Mouse (Mus musculus) urinary bladder, postnatal 25 days (tissue): ENCODE measurements at regions not wholly inside any gene's neighbourhood (a gene's known extent, or its start where the extent isn't known, plus 50 kb on each side); places are given as distances from the start of the nearest gene placed in this dataset.

Experiments used
- DNase-seq: peaks from one replicate; pipeline ENCODE4 v3.0.0; 2022; ENCODE audit warnings: low spot score

DNA sequence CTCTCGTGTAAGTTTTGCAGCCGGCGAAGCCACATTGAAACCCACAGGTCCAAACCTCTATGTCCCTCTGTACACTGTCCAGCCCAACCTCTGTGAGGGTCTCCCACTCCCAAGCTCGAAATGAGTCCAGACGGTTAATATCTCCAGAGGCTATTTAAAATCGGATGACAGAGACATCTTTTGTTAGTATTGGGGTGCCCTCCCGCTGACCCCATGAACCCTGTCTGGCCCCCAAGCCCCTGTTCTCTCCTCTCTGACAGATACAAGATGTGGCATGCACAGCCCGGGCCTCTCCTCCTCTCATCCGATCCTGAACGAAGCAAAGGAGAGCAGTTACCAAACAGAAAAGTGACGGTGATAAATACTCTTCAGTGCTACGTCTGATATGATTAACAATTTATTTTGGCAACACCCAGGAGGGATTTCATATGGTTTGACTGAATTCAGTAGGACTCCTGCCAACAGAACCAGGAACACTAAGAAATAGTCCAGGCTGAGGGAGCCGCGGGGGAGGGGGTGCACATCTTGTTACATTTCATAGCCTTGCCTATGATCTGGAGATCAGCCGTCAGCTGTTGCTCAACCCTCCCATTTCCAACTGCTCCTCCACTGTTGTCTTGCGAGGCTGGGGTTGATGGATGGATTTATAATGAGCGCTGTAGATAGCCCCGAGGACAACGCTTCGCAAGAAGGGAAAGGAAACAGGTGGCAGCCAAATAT, 266.6 kb upstream of the Klf3 start:
- peak; percentile 28 for DNase-seq

DNA sequence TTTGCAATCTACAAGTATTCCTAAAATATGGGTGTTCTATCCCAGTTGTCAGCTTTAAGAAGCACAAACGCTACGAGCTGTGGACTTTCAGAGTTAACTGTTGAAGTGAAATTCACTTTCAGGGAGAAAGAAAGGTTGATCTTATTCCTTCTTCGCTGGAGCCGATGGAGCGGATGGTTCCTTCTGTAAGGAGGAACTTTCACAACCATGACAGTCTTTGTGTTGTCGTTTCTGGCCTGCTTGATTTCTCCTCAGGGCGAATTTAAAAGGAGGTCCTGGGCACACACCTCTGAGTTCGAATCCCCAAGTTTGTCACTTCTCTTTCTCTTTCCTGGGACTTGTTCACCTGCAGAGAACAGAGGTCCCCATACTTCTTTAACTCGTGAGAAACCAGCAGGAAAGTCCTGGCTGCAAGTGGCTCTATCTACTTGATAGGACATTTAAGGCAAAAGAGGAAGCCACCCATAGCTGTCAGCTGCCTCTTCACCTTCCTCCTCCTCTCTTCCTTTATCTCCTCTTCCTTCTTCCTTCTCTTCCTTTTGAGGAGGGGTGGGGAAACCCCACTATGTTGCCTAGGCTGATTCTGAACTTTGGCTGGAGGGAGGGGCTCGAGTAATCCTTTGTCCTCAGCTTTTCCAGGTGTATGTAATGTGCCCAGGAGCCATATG, 265.9 kb upstream of the Klf3 start:
- no peak for DNase-seq

DNA sequence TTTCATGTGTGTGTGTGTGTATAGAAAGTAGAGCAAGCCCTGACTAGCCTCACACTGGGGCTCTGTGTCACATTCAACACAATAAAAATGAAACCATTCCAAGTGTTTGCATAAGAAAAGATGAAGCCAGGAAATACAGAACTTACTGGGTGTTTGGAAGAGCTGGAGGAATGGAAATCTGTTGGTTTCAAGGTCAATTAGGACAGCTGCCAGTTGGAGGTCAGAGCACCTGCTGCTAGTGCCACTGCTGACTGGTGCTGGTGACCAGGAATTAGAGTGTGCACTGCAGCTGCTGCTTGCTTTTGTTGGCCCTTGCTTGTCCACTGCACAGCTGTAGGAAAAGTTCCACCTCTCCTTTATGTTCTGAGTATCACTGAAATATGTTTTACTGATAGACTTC, 261.4 kb upstream of the Klf3 start:
- DNase-seq = no peak

DNA sequence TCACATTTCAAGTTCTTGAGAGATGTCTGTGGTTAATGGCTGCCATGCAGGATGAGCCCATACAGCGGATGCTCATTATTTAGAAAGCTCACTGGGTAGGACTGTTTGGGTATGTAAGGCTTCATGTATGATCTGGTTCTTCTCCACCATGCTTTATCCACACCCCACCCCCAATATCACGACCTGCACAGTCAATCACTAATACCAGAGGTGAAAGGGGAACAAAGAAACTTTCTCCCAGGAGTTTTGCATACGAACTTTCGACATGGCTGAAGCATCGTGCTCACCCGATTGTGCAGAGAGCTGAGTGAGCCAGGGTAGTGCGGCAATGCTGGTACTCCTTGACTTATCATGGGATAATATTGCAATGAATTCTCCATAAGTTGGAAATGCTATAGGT, 247.3 kb upstream of the Klf3 start:
- no peak for DNase-seq

DNA sequence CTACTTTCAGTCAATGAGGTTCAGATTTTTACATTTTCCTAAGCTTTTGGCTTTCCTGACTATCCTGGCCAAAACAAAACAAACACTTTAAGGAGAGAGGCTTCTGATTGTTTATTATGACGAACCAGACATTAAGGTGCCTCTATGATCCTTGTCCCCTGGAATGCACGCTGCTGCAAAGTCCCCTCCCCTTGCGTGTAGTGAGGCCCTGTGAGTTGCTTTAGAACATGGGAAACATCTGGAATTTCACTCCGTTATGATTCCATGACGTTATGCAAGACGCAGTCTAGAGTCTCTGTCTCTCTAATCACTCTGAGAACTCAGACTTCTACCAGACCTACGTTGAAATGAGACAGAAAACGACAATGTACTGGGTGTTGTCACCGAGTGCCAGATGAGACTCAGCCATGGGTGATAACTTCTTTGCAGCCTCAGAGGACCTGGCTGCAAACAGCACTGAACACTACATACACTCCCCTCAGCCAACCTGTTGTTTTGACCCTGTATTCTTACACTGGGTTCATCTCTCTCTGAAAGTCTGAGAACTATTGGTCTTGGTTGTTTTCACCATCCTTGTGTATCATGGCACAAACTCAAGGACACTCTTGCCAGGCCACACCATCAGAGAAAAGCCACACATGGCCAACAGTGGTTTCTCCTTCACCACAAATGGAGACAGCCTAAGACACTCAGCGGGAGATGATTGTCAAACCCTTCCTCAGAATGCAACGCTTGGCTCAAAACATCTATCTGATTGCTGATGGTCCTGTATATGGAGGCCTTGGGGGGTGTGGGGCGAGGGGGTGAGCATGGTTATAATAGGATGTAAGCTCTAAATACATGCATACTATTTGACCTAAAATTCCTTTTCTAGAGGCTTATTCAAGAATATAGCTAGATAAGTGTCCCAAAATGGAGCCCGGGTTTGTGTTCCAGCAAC, 236.5 kb upstream of the Klf3 start:
- no peak for DNase-seq

DNA sequence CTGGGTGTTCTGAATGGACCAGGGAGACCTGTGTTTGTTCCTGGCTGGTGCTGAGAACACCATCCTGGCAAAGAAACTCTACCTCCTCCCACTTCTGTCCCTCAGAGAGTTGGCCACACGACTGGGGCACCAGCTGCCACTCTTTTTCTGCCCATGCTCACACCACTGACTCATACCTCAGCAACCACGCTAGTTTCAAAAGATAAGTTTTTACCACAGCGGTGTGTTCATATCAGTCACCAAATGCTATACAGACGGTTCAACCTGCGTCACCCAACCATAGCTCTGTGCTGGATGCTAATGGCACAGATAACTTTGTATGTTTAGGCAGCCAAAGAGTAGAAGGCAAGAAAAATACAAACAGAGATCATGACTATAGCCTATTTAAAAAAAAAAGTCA, 235.4 kb upstream of the Klf3 start:
- DNase-seq = no peak

DNA sequence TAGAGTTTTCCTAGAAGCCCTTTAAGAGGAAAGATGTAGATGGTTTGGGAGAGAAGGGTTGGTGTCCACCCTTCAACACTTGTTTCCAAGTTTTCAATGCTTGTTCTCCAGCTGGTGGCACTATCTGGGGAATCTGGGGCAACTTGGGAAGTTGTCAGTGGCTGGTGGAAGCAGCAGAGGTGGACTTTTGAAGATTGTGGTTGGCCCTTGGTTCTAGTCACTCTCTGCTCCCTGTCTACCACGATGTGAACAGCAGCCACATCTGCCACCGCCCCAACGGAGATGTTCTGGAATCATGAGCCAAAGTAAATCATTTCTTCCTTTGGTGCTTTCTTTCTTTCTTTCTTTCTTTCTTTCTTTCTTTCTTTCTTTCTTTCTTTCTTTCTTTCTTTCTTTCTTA, 234.9 kb upstream of the Klf3 start:
- DNase-seq = no peak

DNA sequence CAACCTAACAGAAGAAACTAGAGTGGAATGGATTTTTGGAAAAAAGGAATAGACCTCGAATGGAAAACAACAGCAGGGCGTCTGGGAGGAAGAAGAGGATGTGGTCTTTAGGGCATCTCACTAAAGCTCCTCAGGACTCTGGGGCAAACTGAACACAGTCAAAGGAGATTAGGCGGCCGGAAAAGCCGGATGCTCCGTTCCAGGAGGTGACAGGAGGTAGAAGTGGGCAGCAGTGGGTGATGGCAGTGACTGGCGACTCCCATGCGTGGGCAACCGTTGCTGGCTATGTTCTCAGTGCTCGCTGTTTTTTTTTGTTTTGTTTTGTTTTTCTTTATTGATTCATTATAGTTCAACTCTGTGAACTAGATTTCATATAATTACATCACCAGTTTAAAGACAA, 228.8 kb upstream of the Klf3 start:
- DNase-seq = no peak

DNA sequence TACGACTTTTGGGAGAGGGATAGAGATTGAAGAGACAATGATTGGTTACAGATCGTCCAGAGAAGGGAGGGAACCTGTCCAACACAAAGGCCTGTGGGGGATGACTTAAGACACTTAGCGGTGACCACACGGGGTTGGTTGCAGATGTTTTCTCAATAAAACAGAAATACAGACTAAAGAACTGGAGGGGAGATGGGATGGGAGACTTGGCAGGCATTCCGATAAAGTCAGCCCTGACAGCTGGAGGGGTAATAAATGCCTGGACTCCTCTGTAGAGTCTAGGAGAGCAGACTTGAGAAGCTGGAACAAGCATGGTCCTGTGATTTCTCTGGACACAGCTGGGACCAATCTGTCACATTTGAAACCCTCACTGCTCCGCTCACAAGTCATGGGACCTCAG, 227.3 kb upstream of the Klf3 start:
- no peak for DNase-seq

DNA sequence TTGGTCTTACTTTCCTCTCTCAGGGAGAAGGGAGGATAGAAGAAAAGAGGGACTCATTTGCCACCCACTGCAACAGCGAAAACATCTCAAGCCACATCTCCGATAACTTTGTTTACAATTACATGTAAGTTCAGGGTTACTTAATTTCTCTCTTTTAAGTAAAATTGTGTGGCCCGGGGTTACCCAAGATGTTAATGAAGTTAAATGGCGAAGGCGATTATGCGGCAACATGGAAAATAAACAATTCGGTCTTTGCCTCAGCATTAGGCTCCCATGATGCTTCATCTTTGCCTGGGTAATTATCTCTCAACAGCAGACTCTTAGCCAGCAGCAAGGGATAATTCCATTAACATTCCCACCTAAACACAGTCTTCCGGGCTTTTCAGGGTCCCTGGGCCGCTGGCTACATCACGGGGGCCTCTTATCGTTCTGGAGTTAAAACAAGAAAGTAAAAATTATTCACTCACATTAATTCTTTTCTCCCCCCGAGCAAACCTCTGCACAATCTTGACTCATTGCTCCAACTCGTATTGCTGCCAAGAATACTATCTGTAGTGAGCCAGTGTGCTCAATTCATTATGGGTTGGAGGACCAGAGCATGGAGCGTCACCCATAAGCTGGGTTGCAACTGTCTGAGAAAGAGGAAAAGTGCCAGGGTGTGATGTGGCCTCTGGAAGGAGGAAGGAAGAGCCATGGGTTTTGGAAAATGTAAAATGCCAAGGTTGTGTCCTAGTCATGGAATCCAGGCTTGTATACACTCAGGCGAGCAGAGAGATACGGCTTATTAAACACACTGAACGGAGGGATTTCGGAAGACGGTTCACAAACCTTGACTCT, 226.5 kb upstream of the Klf3 start:
- DNase-seq = no peak

DNA sequence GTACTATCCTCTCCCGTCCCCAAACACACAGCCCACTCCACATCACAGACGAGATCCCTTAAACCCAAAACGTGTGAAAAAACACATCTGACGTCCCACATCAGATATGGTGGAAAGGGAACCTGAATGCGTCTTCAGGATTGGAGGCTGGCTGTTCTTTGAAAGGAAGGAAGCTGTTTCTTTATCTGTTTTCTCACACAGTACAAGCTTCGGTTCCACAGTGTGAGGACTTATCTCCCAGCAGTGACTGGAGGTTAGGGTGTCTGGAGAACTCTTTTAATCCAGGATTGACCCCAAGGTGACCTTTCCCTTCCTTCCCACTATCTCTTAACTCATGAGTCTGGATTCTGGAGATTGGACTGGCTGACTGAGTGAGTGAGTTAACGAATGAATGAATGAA, 225.8 kb upstream of the Klf3 start:
- DNase-seq = no peak

DNA sequence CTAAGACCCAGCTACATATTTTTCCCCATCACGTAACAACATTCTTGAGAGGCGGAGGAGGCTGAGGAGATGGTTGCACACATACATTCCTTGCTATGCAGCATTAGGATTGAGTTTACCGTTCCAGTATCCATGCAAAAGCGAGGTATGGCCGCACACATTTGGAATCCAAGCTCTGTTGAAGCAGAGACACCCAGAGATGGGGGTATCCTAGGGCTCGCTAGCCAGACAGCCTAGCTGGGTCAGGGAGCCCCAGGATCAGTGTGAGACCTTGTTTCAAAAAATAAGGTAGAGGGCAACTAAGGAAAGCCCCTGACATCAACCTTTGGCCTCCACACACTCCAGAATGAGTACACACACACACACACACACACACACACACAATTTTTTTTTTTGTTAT, 224.7 kb upstream of the Klf3 start:
- no peak for DNase-seq

DNA sequence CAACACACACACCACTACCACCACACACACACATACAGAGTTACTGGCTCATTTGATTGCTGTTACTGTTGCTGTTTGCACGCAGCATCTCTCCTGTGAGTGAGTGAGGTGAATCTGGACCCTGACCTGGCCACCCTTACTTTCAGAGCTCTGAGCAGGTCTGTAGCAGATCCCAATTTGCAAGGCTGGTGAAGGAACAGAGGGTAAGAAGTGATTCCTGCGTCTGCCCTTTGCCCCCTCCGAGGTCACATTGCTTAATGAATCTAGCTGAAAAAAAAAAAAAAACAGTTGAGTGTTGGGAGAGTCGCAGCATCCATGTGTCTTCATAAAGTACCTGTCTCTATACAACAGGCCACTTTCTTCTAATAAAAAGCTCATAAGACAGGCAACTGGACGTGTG, 224.1 kb upstream of the Klf3 start:
- DNase-seq = no peak

DNA sequence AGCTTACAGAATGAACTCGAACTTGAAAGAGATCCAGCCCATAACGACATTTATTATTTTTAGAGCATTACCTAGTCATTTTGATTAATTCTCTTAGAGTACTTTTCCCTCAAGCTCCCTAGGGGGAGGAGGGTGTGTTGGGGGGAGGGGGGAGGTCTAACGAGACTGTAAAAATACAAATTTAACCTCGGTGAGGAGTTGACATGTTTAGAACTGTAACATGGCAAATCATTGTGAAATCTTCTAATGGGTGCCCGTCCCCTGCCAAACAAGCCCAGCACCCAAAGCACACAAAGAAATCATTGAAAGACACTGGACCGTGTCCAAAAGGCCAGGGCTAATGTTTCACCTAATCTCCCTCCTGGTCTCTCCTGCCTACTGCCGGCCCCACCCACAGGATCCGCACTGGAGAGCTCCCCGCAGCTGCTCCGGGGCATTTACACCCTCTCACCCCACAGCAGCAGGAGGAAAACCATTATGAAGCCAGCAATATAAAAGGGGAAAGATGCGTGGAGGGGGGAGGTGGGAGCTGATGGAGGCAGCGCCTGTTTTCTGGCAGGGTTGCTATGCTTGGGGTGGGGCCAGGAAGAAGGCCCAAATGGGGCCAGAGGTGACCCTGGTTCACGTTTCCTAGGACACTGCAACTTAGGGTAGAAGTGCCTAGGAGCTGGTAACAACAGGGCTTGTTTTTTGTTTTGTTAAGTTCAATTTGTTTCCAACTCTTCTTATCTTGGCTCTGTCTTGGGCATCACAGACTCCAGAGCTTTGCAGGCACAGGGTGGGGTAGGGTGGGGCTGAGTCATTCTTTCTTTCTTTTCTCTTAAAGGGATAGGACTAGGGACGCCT, 223.5 kb upstream of the Klf3 start:
- peak; percentile 51 for DNase-seq

DNA sequence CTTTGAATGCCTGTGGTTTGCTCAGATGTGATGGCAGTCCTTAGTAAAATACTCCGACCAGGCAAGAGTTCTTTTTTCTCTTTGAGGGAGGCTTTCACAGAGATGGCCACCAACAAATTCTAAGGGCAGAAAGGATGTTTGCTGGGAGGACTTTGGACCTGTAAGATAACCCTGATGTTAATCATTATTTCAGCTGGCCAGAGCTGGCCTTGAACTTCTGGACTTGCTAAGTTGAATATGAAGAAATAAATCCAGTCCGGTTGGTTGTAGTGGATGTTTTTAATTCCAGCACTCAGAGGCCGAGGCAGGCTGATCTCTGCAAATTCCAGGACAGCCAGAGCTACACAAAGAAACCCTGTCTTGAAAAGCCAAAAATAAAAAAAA, 222.9 kb upstream of the Klf3 start:
- no peak for DNase-seq

DNA sequence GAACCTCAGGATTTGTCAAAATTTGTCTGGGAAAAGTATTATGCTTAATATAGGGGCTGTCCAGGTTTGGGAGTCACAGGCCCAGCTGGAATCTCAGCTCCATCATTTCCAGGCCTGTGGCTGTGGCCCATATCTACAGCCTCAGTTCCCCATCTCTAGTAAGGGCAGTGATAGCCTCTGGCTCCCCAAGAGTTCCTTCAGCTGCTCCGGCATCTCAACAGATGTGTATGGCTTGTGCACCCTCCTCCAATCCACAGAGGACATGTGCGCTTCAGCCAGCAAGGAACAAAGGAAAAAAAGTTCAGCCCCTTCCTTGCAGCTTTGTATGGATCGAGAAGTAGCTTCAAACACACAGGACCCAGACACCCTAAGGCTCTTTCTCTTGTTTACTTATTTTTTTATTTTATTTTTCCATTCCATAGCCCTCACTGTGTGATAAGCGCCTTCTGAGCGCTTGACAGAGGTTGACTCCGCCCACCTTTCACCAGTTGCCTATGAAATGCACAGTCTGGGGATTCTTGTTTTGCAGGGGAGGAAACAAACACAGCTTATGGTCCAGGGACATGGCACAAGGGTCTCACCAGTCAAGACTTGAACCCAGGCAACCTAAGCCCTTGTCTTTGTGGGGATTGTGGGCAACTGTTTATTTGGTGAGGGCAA, 222.3 kb upstream of the Klf3 start:
- DNase-seq = no peak

DNA sequence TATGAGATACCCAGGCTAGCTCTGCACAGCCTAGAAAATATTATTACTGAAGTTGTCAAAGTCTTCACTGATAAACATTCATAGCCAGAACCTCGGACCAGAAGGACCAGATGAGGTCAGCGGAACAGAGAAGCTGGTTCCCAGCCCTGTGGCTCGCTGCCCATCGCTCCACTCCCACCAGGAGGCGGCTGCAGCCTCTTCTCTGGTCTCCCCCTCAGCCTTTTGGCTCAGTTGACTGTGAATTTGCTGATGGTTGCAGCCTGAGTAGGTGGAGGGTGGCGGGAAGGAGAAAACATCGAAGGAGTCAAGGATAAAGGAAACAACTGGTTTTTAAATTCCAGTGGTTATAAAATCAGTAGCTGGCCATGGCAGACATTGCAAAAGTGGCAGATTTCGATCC, 221.7 kb upstream of the Klf3 start:
- DNase-seq = peak; percentile 59

DNA sequence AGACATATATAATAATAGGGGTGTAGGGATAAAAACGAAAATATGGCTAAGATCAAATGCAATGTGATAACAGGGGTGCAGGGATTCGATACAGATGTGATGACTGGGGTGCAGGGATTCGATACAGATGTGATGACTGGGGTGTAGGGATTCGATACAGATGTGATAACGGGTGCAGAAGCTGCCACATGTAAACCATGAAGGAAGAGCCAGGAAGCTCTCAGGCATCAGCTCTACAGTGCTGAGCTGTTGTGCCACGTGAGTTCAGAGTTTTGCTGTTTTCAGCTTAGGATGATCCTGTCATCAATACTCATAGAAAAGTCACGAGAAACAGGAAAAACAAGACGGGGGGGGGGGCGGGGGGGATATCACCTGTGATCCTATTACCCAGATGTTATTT, 221.2 kb upstream of the Klf3 start:
- no peak for DNase-seq

DNA sequence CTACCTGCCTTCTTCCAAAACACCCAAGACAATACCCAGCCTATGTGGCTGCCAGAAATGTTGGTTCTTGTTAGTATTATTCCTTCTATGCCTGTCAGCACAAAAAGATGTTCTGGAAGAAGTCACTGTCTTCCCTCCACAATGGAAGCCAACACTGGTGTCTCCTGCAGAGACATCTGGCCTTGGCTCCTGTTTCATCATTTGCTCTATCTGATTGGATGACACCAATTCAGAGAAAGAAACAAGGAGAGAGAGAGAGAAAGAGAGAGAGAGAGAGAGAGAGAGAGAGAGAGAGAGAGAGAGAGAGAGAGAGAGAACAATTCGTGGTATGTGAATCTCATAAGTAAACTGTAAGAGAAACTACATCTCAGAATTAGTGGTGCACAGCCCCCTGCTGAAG, 218.9 kb upstream of the Klf3 start:
- DNase-seq = no peak

DNA sequence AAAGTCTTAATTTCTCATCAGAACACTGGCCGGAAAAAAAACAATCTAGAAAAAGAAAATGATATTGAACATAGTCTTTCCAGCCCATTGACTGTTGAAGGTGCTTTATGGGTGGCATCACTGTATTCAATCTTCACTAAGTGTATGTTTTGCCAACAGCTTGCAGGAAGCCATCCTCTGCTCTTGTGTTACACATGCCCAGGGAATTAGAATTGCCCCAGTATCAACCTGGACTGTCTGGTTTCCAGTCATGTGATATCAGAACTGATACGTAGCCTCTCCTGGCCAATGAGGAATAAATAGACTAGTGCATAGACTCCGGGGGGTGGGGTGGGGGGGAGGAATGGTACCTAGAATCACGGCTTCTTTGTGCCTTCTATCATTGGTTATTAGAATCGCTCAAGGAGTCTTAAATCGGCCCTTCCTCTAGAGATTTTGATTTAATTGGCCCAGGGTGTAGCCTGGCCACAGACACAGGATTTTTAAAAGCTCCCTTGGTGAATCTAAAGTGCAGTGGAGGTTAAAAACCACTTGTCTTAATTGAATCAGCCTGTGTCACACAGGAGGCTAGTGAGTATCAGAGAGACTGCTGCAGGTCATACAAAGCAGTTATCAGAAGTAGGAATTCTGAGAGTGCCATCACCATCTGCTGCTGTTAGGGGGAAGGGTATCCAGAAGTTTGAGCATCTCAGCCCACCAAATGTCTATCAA, 218.0 kb upstream of the Klf3 start:
- no peak for DNase-seq
